Mouse (Mus musculus) layer of hippocampus, adult 11-12 months (tissue): ENCODE measurements around the gene Cabp2.
"Not testable (repeated sequence)": the region's sequence is repeated elsewhere in the genome, so short reads cannot be mapped to it uniquely, and the experiment has no call there.

Source experiments
- DNase-seq: peaks from one replicate; pipeline ENCODE4 v3.0.0; 2022; ENCODE audit warnings: low spot score

The Cabp2 gene

GRCm38 (mm10) chr19:4125268-4125667 lies 43.9 kb downstream of the Cabp2 start:
- DNase-seq, result not testable (repeated sequence)

- peak; percentile 98 for DNase-seq
Observed at GRCm38 (mm10) chr19:4125741-4126696, 44.6 kb downstream of the Cabp2 start, which contains the start of gene Aip. Gene Aip (minus strand): TSS chr19:4125858.

- no peak for DNase-seq
Observed at GRCm38 (mm10) chr19:4126759-4127495, 45.5 kb downstream of the Cabp2 start.

- DNase-seq, result no peak
Observed at GRCm38 (mm10) chr19:4129462-4129861, 48.1 kb downstream of the Cabp2 start.

GRCm38 (mm10) chr19:4130106-4130505 lies 48.7 kb downstream of the Cabp2 start:
- DNase-seq, result no peak

- DNase-seq, result no peak
Observed at GRCm38 (mm10) chr19:4131075-4131474, 49.7 kb downstream of the Cabp2 start.

- no peak for DNase-seq
Observed at GRCm38 (mm10) chr19:4131768-4132167, 50.4 kb downstream of the Cabp2 start.

- no peak for DNase-seq
Observed at GRCm38 (mm10) chr19:4134354-4134753, 53.0 kb downstream of the Cabp2 start.

- DNase-seq, result not testable (repeated sequence)
Observed at GRCm38 (mm10) chr19:4135229-4135962, 54.0 kb downstream of the Cabp2 start.

- not testable (repeated sequence) for DNase-seq
Observed at GRCm38 (mm10) chr19:4135963-4136345, 54.6 kb downstream of the Cabp2 start.

GRCm38 (mm10) chr19:4136463-4136862 lies 55.1 kb downstream of the Cabp2 start:
- DNase-seq, result no peak
